Mouse (Mus musculus) thymus, postnatal 36 days (tissue): ENCODE results near the gene Plce1.

Source experiments
- DNase-seq, 2 experiments: peaks; one replicate each; pipeline ENCODE4 v3.0.0; 2022; ENCODE audit warnings: mixed read lengths in 2 of 2

Gene Plce1

GRCm38 (mm10) chr19:38589941-38590340 lies 109.0 kb downstream of the Plce1 start:
- DNase-seq = no peak

- no peak for DNase-seq
Measured at GRCm38 (mm10) chr19:38592566-38593224, 111.8 kb downstream of the Plce1 start.

- no peak for DNase-seq
Measured at GRCm38 (mm10) chr19:38593225-38593897, 112.5 kb downstream of the Plce1 start.

GRCm38 (mm10) chr19:38596096-38596495 lies 115.2 kb downstream of the Plce1 start:
- no peak for DNase-seq

GRCm38 (mm10) chr19:38597392-38597791 lies 116.5 kb downstream of the Plce1 start:
- DNase-seq = no peak

GRCm38 (mm10) chr19:38599001-38599400 lies 118.1 kb downstream of the Plce1 start:
- no peak for DNase-seq

- DNase-seq = no peak
Measured at GRCm38 (mm10) chr19:38601127-38601526, 120.2 kb downstream of the Plce1 start.

GRCm38 (mm10) chr19:38602811-38603210 lies 121.9 kb downstream of the Plce1 start:
- DNase-seq = no peak

- no peak for DNase-seq
Measured at GRCm38 (mm10) chr19:38607236-38607635, 126.3 kb downstream of the Plce1 start.

GRCm38 (mm10) chr19:38608951-38609654 lies 128.2 kb downstream of the Plce1 start:
- no peak for DNase-seq

GRCm38 (mm10) chr19:38610291-38610690 lies 129.4 kb downstream of the Plce1 start:
- DNase-seq = no peak

- no peak for DNase-seq
Measured at GRCm38 (mm10) chr19:38610809-38611208, 129.9 kb downstream of the Plce1 start.

GRCm38 (mm10) chr19:38614067-38614675 lies 133.3 kb downstream of the Plce1 start:
- no peak for DNase-seq

GRCm38 (mm10) chr19:38615356-38615755 lies 134.4 kb downstream of the Plce1 start:
- DNase-seq = no peak

- no peak for DNase-seq
Measured at GRCm38 (mm10) chr19:38620134-38620533, 139.2 kb downstream of the Plce1 start.

- no peak for DNase-seq
Measured at GRCm38 (mm10) chr19:38621546-38621945, 140.6 kb downstream of the Plce1 start.

- DNase-seq = no peak
Measured at GRCm38 (mm10) chr19:38626246-38627015, 145.5 kb downstream of the Plce1 start.

GRCm38 (mm10) chr19:38627075-38627768 lies 146.3 kb downstream of the Plce1 start:
- DNase-seq = no peak

GRCm38 (mm10) chr19:38632251-38632650 lies 151.3 kb downstream of the Plce1 start:
- DNase-seq = no peak

- no peak for DNase-seq
Measured at GRCm38 (mm10) chr19:38633306-38633705, 152.4 kb downstream of the Plce1 start.

GRCm38 (mm10) chr19:38639050-38639449 lies 158.1 kb downstream of the Plce1 start:
- no peak for DNase-seq

GRCm38 (mm10) chr19:38639805-38640204 lies 158.9 kb downstream of the Plce1 start:
- no peak for DNase-seq
